Mouse (Mus musculus) left cerebral cortex, postnatal 4 days (tissue): ENCODE measurements around the gene A630023A22Rik. TPM values are rescaled to one million over a fixed set of nuclear protein-coding genes. Genes with fewer than 3 reads are reported as not detected.

Experiments used
- DNase-seq: peaks from one replicate; pipeline ENCODE4 v3.0.0-alpha.2; 2022
- intact Hi-C: fragments of 180-260 bp; cut with DNase I; formaldehyde crosslinking; loops from one replicate; pipeline ENCODE4 v1.15.1; 2025
- total RNA-seq, 2 experiments: library from RNA; stranded (reverse); gene quantifications; 2 replicates each; pipeline ENCODE4 v1.2.3; 2021

A630023A22Rik gene
- not detected for total RNA-seq

DNA sequence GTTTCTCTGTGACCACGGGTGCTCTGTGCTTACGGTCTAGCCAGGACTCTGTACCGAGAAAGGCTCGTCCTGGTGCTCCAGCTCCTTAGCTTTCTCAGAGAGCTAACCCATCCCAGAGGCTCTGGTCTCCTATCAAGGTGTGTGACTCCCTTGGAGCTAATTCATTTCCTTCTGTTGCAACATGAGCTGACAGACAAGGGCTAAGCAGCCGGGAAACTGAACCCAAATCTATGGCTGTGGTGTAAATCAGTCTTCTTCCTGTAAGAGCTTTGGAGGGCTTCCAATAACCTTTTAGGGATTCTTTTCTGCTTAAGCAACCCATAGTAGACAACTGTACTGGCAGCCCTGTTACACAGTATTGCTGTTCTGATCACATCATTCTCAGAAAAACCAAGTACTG, at the start of gene A630023A22Rik:
A630023A22Rik (minus strand) TSS at position 154 of the 400 bp plus-strand sequence.
- intact Hi-C loops = no loop called here
- no peak for DNase-seq

DNA sequence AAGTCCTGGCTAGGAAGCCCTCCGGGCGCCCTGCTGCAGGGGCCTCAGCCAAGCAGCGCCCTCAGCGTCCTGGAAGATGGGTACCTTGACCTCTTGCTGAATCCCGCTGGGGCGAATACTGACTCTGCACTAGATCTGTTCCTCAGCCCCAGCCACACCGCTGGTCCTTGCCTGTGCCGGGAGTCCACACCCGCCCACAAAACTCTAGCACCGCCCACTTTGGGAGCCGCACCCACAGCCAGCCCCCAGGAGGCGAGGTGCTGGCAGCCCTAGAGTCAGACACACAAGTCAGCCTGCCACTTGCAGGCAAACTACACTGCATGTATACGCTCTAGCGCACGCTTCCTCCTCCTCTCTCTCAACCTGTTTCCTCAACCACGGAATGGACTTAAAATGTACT, 49.8 kb upstream of the A630023A22Rik start, which contains the start of gene Npy4r:
Npy4r (minus strand) TSS at position 148 of the 400 bp plus-strand sequence.
- intact Hi-C loops = no loop called here

DNA sequence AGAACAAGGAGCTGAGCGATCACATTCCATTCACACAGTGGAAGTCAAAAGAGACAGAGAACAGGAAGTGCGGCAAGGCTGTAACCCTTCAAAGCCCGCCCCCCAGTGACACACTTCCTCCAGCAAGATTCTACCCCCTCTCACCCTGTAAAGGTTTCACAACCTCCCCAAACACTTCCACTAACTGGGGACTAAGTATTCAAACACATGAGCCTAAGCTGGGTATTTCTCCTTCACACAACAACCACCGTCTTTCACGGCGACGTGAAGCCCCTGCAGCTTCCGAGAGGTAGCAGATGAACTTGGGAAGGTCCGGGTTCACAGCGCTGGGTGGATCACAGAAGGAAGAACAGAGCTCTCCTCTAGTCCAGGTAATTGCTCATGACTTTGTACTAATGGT, 40.4 kb upstream of the A630023A22Rik start:
- intact Hi-C loops = no loop called here
- no peak for DNase-seq

More for the DNA sequence above, 49.8 kb upstream of the A630023A22Rik start, which contains the start of gene Npy4r:
- peak; percentile 10 for DNase-seq

GRCm38 (mm10) chr14:34142316-34142715, 39.8 kb upstream of the A630023A22Rik start:
- intact Hi-C loops = no loop called here
- no peak for DNase-seq

- intact Hi-C loops = no loop called here
- DNase-seq = no peak
These were observed 37.4 kb upstream of the A630023A22Rik start for GRCm38 (mm10) chr14:34139671-34140664.

GRCm38 (mm10) chr14:34135391-34135790, 32.8 kb upstream of the A630023A22Rik start:
- intact Hi-C loops = no loop called here
- no peak for DNase-seq

GRCm38 (mm10) chr14:34131216-34131615, 28.7 kb upstream of the A630023A22Rik start:
- intact Hi-C loops = no loop called here
- no peak for DNase-seq

DNA sequence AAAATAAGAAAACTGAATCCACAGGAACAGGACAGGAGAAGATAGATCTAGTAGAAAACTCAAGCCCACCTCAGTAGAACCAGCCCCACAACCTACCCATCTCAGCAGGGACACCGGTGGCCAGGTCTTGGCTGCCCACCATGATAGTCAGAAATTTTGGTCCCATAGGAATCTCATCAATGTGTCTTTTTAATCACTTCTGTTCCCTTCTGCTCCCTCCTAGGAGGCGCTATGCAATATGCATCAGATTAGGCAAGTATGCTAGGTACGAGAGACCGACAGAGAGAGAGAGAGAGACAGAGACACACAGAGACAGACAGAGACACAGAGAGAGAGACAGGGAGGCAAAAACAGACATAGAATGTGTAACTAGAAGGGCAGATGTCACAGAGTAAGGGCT, 19.1 kb upstream of the A630023A22Rik start:
- intact Hi-C loops = no loop called here

GRCm38 (mm10) chr14:34120923-34121351, 18.4 kb upstream of the A630023A22Rik start:
- no peak for DNase-seq
- intact Hi-C loops = no loop called here

More for the DNA sequence above, 19.1 kb upstream of the A630023A22Rik start:
- DNase-seq = no peak

DNA sequence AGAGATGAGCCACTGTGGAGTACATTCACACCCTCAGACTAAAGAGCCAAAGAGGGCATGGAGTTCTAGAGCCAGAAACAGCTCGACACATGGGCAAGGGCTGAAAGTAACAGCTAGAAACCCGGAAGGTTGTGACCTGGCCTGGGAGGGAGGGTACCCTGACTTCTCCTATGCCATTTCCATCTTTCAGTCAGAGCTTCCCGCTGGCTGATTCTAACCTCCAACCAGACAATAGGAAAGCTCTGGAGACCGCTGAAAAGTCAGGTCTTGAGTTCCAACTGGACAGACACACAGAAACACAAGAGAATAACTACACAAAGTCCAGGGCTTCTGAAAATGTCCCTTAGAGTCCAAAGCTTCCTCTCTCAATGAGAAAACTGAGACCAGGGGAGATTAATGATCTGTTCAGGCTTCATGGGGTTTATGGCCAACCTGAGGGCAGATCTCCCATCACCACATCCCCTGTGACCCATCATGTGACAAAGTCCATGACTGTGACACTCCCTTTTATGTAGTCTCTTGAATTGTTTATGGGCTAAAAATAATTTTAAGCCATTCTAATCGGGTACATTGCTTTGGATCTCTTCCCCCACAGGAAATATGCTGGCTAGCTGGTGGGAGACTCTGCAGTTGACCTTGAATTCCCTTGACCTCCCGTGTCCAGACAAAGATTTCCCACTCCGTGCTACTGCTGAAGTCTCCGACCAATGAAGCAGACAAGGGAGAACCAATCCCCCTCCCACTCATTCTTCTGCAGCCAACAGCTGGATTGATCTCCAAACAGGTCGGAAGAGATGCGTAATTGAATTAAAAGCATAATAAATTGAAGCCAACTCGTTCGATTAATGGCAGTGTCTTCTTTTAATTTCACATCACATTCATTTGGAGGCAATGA, 17.7 kb upstream of the A630023A22Rik start:
- intact Hi-C loops = no loop called here
- DNase-seq = no peak

- intact Hi-C loops = no loop called here
- peak; percentile 18 for DNase-seq
These were observed 16.6 kb upstream of the A630023A22Rik start for GRCm38 (mm10) chr14:34119046-34119723.

GRCm38 (mm10) chr14:34114311-34114710, 11.8 kb upstream of the A630023A22Rik start:
- intact Hi-C loops = no loop called here
- peak; percentile 12 for DNase-seq

- DNase-seq = no peak
- intact Hi-C loops = no loop called here
These were observed 5.0 kb upstream of the A630023A22Rik start for GRCm38 (mm10) chr14:34107594-34107993.

- intact Hi-C loops = no loop called here
- DNase-seq = peak; percentile 53
These were observed 4.0 kb upstream of the A630023A22Rik start for GRCm38 (mm10) chr14:34106389-34107062.

DNA sequence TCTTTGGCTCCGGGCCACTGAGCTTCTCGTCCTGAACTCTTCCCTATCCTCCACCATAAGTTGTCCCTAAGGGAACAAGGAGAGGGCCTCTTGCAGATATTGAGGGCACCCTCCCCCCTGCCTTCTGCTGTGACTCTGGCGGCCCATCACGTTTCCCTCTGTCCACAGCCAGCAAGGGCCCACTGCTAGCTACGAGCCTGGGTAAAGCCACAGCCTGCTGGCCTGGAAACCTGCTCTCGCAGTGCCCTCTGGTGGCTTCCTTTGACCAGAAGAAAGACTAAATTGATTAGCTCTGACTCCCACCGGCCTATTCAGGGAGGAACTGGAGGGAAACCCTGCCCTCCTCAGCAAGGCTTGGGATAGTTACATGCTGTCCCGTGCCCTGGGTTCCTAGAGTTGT, 2.3 kb upstream of the A630023A22Rik start:
- peak; percentile 82 for DNase-seq
- intact Hi-C loops = no loop called here

DNA sequence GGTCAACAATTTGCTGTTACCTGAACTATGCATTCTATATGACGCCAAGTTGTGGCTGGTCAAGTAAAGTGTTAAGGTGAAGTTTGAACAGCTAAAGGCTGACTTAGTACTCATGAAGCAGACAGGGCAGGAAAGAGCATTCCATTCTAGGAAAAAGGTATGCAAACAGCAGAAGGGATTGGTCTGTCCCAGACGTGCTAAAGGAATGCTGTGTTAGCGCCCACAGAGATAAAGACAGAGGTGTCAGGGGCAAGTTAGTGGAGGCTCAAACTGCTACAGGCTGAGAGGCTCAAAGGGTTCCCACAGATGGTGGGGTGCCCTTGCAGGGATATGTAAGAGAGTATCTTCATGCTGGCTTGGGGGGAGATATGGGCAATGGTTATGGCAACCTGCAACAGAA, 1.3 kb upstream of the A630023A22Rik start:
- no peak for DNase-seq
- intact Hi-C loops = no loop called here

DNA sequence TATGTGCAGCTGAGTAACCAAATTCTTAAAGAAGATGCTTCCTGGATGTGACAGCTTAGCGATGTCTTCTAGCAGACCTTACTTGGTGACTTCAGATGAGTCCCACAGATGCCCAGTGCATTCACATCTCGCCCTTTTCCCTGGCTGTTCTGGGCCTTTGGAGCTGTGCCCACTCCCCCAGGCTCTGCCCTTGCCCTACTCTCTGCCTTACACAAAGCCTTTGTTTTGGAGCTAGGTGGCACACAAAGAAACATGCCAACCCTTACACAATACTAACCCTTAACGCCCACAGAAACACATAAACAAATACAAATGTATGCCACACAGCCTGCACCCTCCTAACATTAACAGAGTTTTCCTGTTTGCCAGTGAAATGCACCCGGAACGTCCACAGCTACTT, 6.4 kb downstream of the A630023A22Rik start:
- DNase-seq = no peak
- intact Hi-C loops = no loop called here

- DNase-seq = no peak
- intact Hi-C loops = no loop called here
These were observed 9.7 kb downstream of the A630023A22Rik start for GRCm38 (mm10) chr14:34092856-34093255.

DNA sequence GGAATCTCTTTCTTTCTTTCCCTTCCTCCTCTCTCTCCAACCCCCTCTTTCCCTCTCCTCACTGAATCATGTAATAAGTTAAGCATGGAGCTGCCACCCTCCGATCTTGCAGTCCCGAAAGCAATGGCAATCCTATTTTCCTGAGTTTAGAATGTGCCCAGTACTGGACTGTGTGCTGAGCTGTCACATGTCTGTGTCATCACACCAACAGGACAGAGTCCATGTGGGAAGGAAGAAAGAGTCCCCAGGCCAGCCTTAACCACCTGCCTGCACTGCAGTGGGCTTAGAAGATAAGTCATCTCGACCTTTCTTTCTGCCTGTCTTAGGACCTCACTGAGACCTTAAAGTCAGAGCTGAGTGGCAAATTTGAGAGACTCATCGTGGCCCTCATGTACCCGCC, 11.1 kb downstream of the A630023A22Rik start:
- intact Hi-C loops = no loop called here
- DNase-seq = no peak

DNA sequence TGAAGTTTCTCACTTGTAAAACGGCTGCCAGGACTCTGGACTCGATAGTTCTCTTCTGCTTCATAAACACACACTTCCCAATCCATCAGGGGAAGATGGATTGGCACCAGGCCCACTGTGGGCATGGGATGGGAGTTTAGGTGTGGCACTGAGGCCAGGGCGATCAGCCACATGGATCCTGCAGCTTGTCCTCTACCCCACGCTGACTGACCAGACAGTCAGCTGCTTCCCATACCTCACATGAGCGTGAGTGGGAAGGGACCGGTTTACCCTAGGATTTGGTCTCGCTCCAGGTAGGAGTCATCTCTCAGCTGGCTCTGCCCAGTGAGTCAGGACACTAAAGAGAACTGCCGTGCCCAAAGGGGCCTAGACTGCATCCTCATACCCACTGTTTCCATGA, 12.8 kb downstream of the A630023A22Rik start:
- intact Hi-C loops = loop anchor here (10.0 kb wide), 2 partner anchors 275 to 485 kb away; no protein-coding TSS in a partner anchor
- peak; percentile 53 for DNase-seq
